Mouse (Mus musculus): ENCODE results near the gene Dad1.

DNA sequence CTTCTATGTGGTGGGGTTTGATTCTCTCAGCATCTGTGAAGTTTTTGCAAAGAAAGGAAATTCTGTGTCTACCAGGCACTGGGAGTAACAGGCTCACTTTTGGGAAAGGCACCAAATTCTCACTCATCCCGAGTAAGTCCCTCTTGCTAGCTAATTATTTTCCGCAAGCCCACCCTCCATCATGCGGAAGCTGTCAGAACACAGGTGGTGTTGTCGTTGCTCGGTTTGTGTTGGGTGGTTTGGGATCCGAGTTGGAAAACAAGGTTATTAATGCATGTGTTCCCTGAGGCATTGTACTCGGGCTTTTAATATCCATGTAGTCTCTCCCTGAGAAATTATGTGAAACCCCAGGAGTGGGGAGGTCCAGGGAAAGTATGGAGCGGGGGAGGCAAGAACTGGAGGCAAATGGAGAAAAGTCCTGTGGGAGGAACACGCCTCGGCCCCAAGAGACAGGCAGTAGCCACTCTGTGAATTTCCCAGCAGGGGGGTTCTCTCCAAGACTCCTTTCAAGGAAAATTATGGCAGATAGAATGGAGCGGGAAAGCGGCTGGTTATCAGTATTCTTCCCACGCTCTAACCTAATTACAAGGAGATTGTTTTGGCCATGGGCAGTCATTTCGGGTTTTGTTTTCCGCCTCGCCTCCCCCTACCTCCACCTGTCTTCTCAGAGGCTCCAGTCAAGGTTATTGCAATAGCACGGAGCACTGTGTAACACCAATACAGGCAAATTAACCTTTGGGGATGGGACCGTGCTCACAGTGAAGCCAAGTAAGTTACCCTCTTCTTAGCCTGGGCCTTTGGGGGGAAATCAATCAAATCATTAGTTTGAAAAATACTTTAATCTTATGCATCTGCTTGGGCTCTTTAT is 62.1 kb downstream of the Dad1 start:
- no peak for TF ChIP-seq POLR2A (IDR thresholded peaks at IDR 0.05; ENCODE audit: insufficient read length, low read depth)
- no peak for TF ChIP-seq SRF (IDR thresholded peaks at IDR 0.05; ENCODE audit: control insufficient read depth, insufficient read length, low read depth)
- TF ChIP-seq USF1 (IDR thresholded peaks at IDR 0.05; ENCODE audit: low read depth), result no peak
- TF ChIP-seq MYOG (IDR thresholded peaks at IDR 0.05; ENCODE audit: control insufficient read depth in 1 of 3, insufficient read depth in 1 of 3, insufficient read length in 2 of 3, low read depth in 2 of 3), result no peak
- no peak for TF ChIP-seq MYOD1 (IDR thresholded peaks at IDR 0.05; ENCODE audit: control insufficient read depth in 1 of 3, insufficient read length in 2 of 3, low read depth in 2 of 3)
- no peak for TF ChIP-seq MAX (IDR thresholded peaks at IDR 0.05; ENCODE audit: low read depth)
- TF ChIP-seq CEBPB (IDR thresholded peaks at IDR 0.05; ENCODE audit: insufficient read depth, poor library complexity, severe bottlenecking), result no peak
- no peak for TF ChIP-seq TCF12 (IDR thresholded peaks at IDR 0.05; ENCODE audit: insufficient read depth, poor library complexity, severe bottlenecking)
